Mouse (Mus musculus) lung, embryonic 16.5 days (tissue): Measurements from ENCODE around the gene Cbarp. TPM values are rescaled to one million over a fixed set of nuclear protein-coding genes. Genes with fewer than 3 reads are reported as not detected.

Experiments used
- ATAC-seq: fragments of 200-750 bp; cut with Nextera tagmentation; 2 replicates; pipeline ENCODE4 v1.8.0; 2017; ENCODE audit warnings: low read depth, mild to moderate bottlenecking, moderate library complexity
- H3K27ac ChIP-seq: fragments of 300-500 bp; sonication (generic); 2 replicates; pipeline ENCODE4 v1.5.1; 2014; ENCODE audit warnings: mild to moderate bottlenecking, control low read depth, low read length
- H3K27me3 ChIP-seq: fragments of 300-500 bp; sonication (generic); 2 replicates; pipeline ENCODE4 v1.6.1; 2014; ENCODE audit warnings: low read depth, low read length, mixed read lengths; ENCODE audit not compliant: control insufficient read depth, insufficient read depth
- H3K36me3 ChIP-seq: fragments of 300-500 bp; sonication (generic); 2 replicates; pipeline ENCODE4 v1.6.1; 2014; ENCODE audit warnings: low read length; ENCODE audit not compliant: control insufficient read depth, insufficient read depth
- H3K4me1 ChIP-seq: fragments of 300-500 bp; sonication (generic); replicated peaks from 2 replicates; pipeline ENCODE4 v1.6.1; 2014; ENCODE audit warnings: low read length, mixed read lengths; ENCODE audit not compliant: control insufficient read depth, insufficient read depth
- H3K4me2 ChIP-seq: fragments of 300-500 bp; sonication (generic); 2 replicates; pipeline ENCODE4 v1.6.1; 2014; ENCODE audit warnings: low read depth, low read length, control low read depth
- H3K4me3 ChIP-seq: fragments of 300-500 bp; sonication (generic); 2 replicates; pipeline ENCODE4 v1.5.1; 2014; ENCODE audit warnings: mild to moderate bottlenecking, low read length, control low read depth
- H3K9ac ChIP-seq: fragments of 300-500 bp; sonication (generic); 2 replicates; pipeline ENCODE4 v1.6.1; 2014; ENCODE audit warnings: low read length, control low read depth
- H3K9me3 ChIP-seq: fragments of 300-500 bp; sonication (generic); 2 replicates; pipeline ENCODE4 v1.6.1; 2016; ENCODE audit warnings: low read length; ENCODE audit not compliant: control insufficient read depth
- WGBS: fragments of 180-500 bp; shearing (Covaris S2); extraction: QIAGEN DNeasy Blood & Tissue Kit; methylation state at CpG from one replicate; pipeline ENCODE4 v1.1.7; 2014; 5-methylcytosine and 5-hydroxymethylcytosine counted together
- polyA plus RNA-seq: library from polyadenylated mRNA; unstranded; fragments of >200 nt; fragmentation: Nextera tagmentation; extraction: Ambion mirVana; gene quantifications from 2 replicates; pipeline ENCODE4 v1.2.1, GENCODE M21; 2015

The Cbarp gene
- polyA plus RNA-seq, result 3.9 and 5.6 TPM in 2 replicates

- peaks cover 30% of the 10 kb centered on the region for H3K27me3 ChIP-seq
- H3K4me2 ChIP-seq, result peak within 1 kb of the TSS; percentile 96
- no peak for ATAC-seq
- WGBS, result 61% methylated on average over 10 of the region's 10 CpGs
- no peaks in the 10 kb centered on the region for H3K9me3 ChIP-seq
- H3K4me3 ChIP-seq, result peak within 1 kb of the TSS; percentile 83
- H3K9ac ChIP-seq, result peak within 1 kb of the TSS; percentile 58
- H3K27ac ChIP-seq, result peak within 1 kb of the TSS; percentile 78
- peaks cover 36% of the 10 kb centered on the region for H3K4me1 ChIP-seq
- peaks cover 16% of the 10 kb centered on the region for H3K36me3 ChIP-seq
Measured at GRCm38 (mm10) chr10:80140666-80141035, at the start of gene Cbarp. Gene Cbarp (minus strand): TSS chr10:80140835.

- WGBS, result 11% methylated on average over 21 of the region's 21 CpGs
- Histone ChIP-seq H3K36me3 (no peaks in the 10 kb centered on the region), H3K4me1 (peaks cover 16% of the 10 kb centered on the region), H3K9ac (peak overlapping the region; percentile 52), H3K4me2 (peak overlapping the region; percentile 75), H3K27ac (no peak overlapping the region), H3K9me3 (no peaks in the 10 kb centered on the region), H3K27me3 (peaks cover 32% of the 10 kb centered on the region), H3K4me3 (peak overlapping the region; percentile 43)
- no peak for ATAC-seq
Measured at GRCm38 (mm10) chr10:80189999-80190398, 49.4 kb upstream of the Cbarp start.

- no peak overlapping the region for H3K4me2 ChIP-seq
- no peak overlapping the region for H3K27ac ChIP-seq
- no peak overlapping the region for H3K9ac ChIP-seq
- no peak for ATAC-seq
- WGBS, result 80% methylated on average over 15 of the region's 15 CpGs
- H3K27me3 ChIP-seq, result peaks cover 32% of the 10 kb centered on the region
- no peaks in the 10 kb centered on the region for H3K36me3 ChIP-seq
- H3K9me3 ChIP-seq, result no peaks in the 10 kb centered on the region
- H3K4me1 ChIP-seq, result peaks cover 16% of the 10 kb centered on the region
- H3K4me3 ChIP-seq, result no peak overlapping the region
Measured at GRCm38 (mm10) chr10:80188453-80189024, 47.9 kb upstream of the Cbarp start.

- Histone ChIP-seq H3K9ac (no peak overlapping the region), H3K9me3 (no peaks in the 10 kb centered on the region), H3K36me3 (no peaks in the 10 kb centered on the region), H3K4me3 (no peak overlapping the region), H3K27me3 (peaks cover 32% of the 10 kb centered on the region), H3K4me1 (peaks cover 16% of the 10 kb centered on the region), H3K27ac (no peak overlapping the region), H3K4me2 (no peak overlapping the region)
- ATAC-seq, result no peak
- WGBS, result 84% methylated on average over 10 of the region's 10 CpGs
Measured at GRCm38 (mm10) chr10:80187739-80188138, 47.1 kb upstream of the Cbarp start.

- H3K9me3 ChIP-seq, result no peaks in the 10 kb centered on the region
- H3K27ac ChIP-seq, result no peak overlapping the region
- H3K4me3 ChIP-seq, result no peak overlapping the region
- ATAC-seq, result no peak
- no peaks in the 10 kb centered on the region for H3K36me3 ChIP-seq
- peaks cover 27% of the 10 kb centered on the region for H3K27me3 ChIP-seq
- H3K4me1 ChIP-seq, result peaks cover 16% of the 10 kb centered on the region
- 55% methylated on average over 27 of the region's 27 CpGs for WGBS
- no peak overlapping the region for H3K9ac ChIP-seq
- H3K4me2 ChIP-seq, result no peak overlapping the region
Measured at GRCm38 (mm10) chr10:80186649-80187048, 46.0 kb upstream of the Cbarp start.

- Histone ChIP-seq H3K4me3 (no peak overlapping the region), H3K4me1 (peaks cover 3% of the 10 kb centered on the region; the same call in 1 of the 2 replicates), H3K9me3 (no peaks in the 10 kb centered on the region), H3K9ac (no peak overlapping the region), H3K36me3 (no peaks in the 10 kb centered on the region), H3K27ac (no peak overlapping the region), H3K27me3 (no peaks in the 10 kb centered on the region), H3K4me2 (no peak overlapping the region)
- WGBS, result 89% methylated on average over 7 of the region's 7 CpGs
- ATAC-seq, result no peak
Measured at GRCm38 (mm10) chr10:80182547-80182946, 41.9 kb upstream of the Cbarp start.

GRCm38 (mm10) chr10:80180823-80181222 lies 40.2 kb upstream of the Cbarp start:
- no peaks in the 10 kb centered on the region for H3K36me3 ChIP-seq
- no peak overlapping the region for H3K27ac ChIP-seq
- no peaks in the 10 kb centered on the region for H3K9me3 ChIP-seq
- peaks cover 3% of the 10 kb centered on the region; the same call in 1 of the 2 replicates for H3K4me1 ChIP-seq
- H3K4me2 ChIP-seq, result peak overlapping the region; percentile 73
- no peak overlapping the region for H3K4me3 ChIP-seq
- no peak for ATAC-seq
- WGBS, result 28% methylated on average over 5 of the region's 5 CpGs
- H3K9ac ChIP-seq, result peak overlapping the region; percentile 44; the same call in 1 of the 2 replicates
- no peaks in the 10 kb centered on the region for H3K27me3 ChIP-seq

- ATAC-seq, result no peak
- Histone ChIP-seq H3K36me3 (no peaks in the 10 kb centered on the region), H3K4me1 (no peaks in the 10 kb centered on the region; the same call in 1 of the 2 replicates), H3K27ac (no peak overlapping the region), H3K9ac (peak overlapping the region; percentile 81), H3K4me2 (peak overlapping the region; percentile 73), H3K27me3 (no peaks in the 10 kb centered on the region), H3K4me3 (peak overlapping the region; percentile 67), H3K9me3 (no peaks in the 10 kb centered on the region)
- WGBS, result 37% methylated on average over 6 of the region's 6 CpGs
Measured at GRCm38 (mm10) chr10:80180288-80180687, 39.7 kb upstream of the Cbarp start.

GRCm38 (mm10) chr10:80179068-80180051 lies 38.7 kb upstream of the Cbarp start, which contains the start of gene Efna2:
Gene Efna2 (plus strand): TSS chr10:80179482.
- ATAC-seq, result peak; percentile 77
- WGBS, result 1% methylated on average over 76 of the region's 106 CpGs
- Histone ChIP-seq H3K9me3 (no peaks in the 10 kb centered on the region), H3K4me1 (no peaks in the 10 kb centered on the region; the same call in 1 of the 2 replicates), H3K27me3 (no peaks in the 10 kb centered on the region), H3K4me2 (peak within 1 kb of the TSS; percentile 73), H3K27ac (peak within 1 kb of the TSS; percentile 3), H3K9ac (peak within 1 kb of the TSS; percentile 81), H3K4me3 (peak within 1 kb of the TSS; percentile 67), H3K36me3 (no peaks in the 10 kb centered on the region)
